Mouse (Mus musculus) lung, postnatal 0 days (tissue): ENCODE data around the gene Pycr1.

Experiments used
- CTCF ChIP-seq: IDR thresholded peaks from 2 replicates; pipeline ENCODE4 v1.5.1; 2016; ENCODE audit warnings: antibody characterized with exemption, mild to moderate bottlenecking
- EP300 ChIP-seq: IDR thresholded peaks from 2 replicates; pipeline ENCODE4 v1.6.1; 2016; ENCODE audit warnings: antibody characterized with exemption, mild to moderate bottlenecking, control low read depth

- TF ChIP-seq CTCF (no peak), EP300 (no peak)
Observed at GRCm38 (mm10) chr11:120617519-120618112, 26.0 kb downstream of the Pycr1 start, which contains the start of gene Pcyt2.
